Mouse (Mus musculus): ENCODE measurements around the gene Sirpa.

DNA sequence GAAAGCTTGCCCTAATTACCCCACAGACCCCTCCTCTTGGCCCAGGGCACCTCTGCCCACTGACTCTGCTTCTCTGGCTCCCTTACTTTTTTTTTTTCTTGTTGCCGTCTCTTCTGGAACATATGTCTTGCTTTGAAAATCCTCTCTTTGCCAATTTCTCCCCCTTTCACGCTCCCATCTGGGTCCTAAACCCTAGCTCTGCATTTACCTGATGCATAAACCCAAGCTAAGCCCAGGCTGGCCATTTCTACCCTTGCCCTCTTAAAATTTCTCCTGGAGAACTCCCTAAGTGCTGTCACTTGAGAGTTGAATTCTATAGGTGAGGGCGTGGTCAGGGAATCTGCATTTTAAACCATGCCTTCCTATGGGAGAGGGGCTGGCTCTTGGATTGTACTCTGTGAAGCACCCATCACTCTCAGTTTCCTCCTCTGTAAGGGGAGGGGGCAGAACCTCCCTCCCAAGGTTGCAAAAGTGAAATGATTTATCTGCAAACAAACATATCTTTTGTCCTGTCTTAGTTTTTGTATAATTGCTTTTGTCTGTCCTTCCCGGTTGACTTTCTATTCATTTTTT lies 18.8 kb upstream of the Sirpa start:
- TF ChIP-seq CTCF (IDR thresholded peaks at IDR 0.05) (no peak), EP300 (IDR thresholded peaks at IDR 0.05; ENCODE audit: insufficient read depth, low read depth, low read length) (no peak), POLR2A (IDR thresholded peaks at IDR 0.05; ENCODE audit: insufficient read depth, low read depth, low read length) (no peak)

All from heart, adult 2 months (tissue).